Mouse (Mus musculus) lung, embryonic 15.5 days (tissue): ENCODE results near the gene Gm11487. TPM values are rescaled to one million over a fixed set of nuclear protein-coding genes. Genes with fewer than 3 reads are reported as not detected.
"Not testable (repeated sequence)": the region's sequence is repeated elsewhere in the genome, so short reads cannot be mapped to it uniquely, and the experiment has no call there.

Source experiments
- ATAC-seq: fragments of 200-750 bp; cut with Nextera tagmentation; 2 replicates; pipeline ENCODE4 v1.8.0; 2017; ENCODE audit warnings: moderate number of reproducible peaks, borderline replicate concordance; ENCODE audit not compliant: low FRiP score, low TSS enrichment; ENCODE audit errors: extremely low read depth
- H3K27ac ChIP-seq: fragments of 300-500 bp; sonication (generic); 2 replicates; pipeline ENCODE4 v1.5.1; 2015; ENCODE audit warnings: moderate library complexity, mild to moderate bottlenecking, inconsistent platforms
- H3K27me3 ChIP-seq: fragments of 300-500 bp; sonication (generic); 2 replicates; pipeline ENCODE4 v1.6.1; 2015; ENCODE audit warnings: inconsistent platforms
- H3K36me3 ChIP-seq: fragments of 300-500 bp; sonication (generic); 2 replicates; pipeline ENCODE4 v1.6.1; 2015; ENCODE audit warnings: inconsistent platforms
- H3K4me1 ChIP-seq: fragments of 300-500 bp; sonication (generic); 2 replicates; pipeline ENCODE4 v1.6.1; 2015; ENCODE audit warnings: inconsistent platforms
- H3K4me2 ChIP-seq: fragments of 300-500 bp; sonication (generic); 2 replicates; pipeline ENCODE4 v1.6.1; 2015; ENCODE audit warnings: inconsistent platforms, mild to moderate bottlenecking, moderate library complexity
- H3K4me3 ChIP-seq: fragments of 300-500 bp; sonication (generic); 2 replicates; pipeline ENCODE4 v1.5.1; 2015; ENCODE audit warnings: mild to moderate bottlenecking, inconsistent platforms
- H3K9ac ChIP-seq: fragments of 300-500 bp; sonication (generic); 2 replicates; pipeline ENCODE4 v1.6.1; 2015; ENCODE audit warnings: inconsistent platforms
- H3K9me3 ChIP-seq: fragments of 300-500 bp; sonication (generic); 2 replicates; pipeline ENCODE4 v1.6.1; 2016; ENCODE audit warnings: inconsistent platforms
- WGBS: fragments of 180-500 bp; shearing (Covaris S2); methylation state at CpG from one replicate; pipeline ENCODE4 v1.1.7; 2015; 5-methylcytosine and 5-hydroxymethylcytosine counted together
- polyA plus RNA-seq: library from polyadenylated mRNA; unstranded; fragments of >200 nt; fragmentation: Nextera tagmentation; extraction: Ambion mirVana; gene quantifications from 2 replicates; pipeline ENCODE4 v1.2.1, GENCODE M21; 2015

The Gm11487 gene
- polyA plus RNA-seq: not detected in 2 replicates

DNA sequence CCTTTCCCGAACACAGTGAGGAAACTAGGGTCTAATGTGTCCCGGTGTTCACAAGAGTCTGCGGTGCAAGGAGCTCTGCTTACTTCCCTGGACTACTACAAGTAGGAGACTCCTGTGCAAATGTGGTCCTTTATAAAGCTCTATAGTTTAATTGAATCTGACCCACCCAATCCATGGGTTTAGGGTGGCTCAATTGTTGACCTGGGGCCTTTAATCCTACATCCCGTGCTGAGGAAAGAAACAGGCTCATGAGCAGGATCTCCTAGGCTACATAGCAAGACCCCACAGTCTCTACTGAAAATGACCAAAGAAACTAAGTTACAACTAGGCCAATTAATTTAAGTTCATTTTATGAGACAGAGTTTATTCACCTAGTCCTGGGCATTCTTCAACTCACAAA, at the start of gene Gm11487:
TSS of gene Gm11487 (minus strand) at position 101 of the 400 bp plus-strand sequence.
- not testable (repeated sequence) for H3K9ac ChIP-seq, H3K9me3 ChIP-seq, H3K27ac ChIP-seq, H3K4me2 ChIP-seq, H3K36me3 ChIP-seq, H3K4me1 ChIP-seq, H3K27me3 ChIP-seq, H3K4me3 ChIP-seq, ATAC-seq
- WGBS: 85% methylated on average over 4 of the region's 4 CpGs

GRCm38 (mm10) chr4:73444715-73445114, 39.8 kb upstream of the Gm11487 start:
- Histone ChIP-seq H3K36me3 (no peaks in the 10 kb centered on the region), H3K9me3 (no peaks in the 10 kb centered on the region), H3K4me2 (no peak overlapping the region), H3K9ac (no peak overlapping the region), H3K4me3 (no peak overlapping the region), H3K4me1 (no peaks in the 10 kb centered on the region), H3K27ac (no peak overlapping the region), H3K27me3 (no peaks in the 10 kb centered on the region)
- 57% methylated on average over 7 of the region's 7 CpGs for WGBS
- peak; percentile 23; the same call in 1 of the 2 replicates for ATAC-seq

- H3K9ac ChIP-seq: no peak overlapping the region
- no peak overlapping the region for H3K27ac ChIP-seq
- H3K27me3 ChIP-seq: no peaks in the 10 kb centered on the region
- no peak overlapping the region for H3K4me3 ChIP-seq
- H3K4me1 ChIP-seq: no peaks in the 10 kb centered on the region
- ATAC-seq: no peak
- no peaks in the 10 kb centered on the region for H3K36me3 ChIP-seq
- WGBS: 56% methylated on average over 1 of the region's 1 CpGs
- no peak overlapping the region for H3K4me2 ChIP-seq
- H3K9me3 ChIP-seq: no peaks in the 10 kb centered on the region
Observed at GRCm38 (mm10) chr4:73442568-73442967, 37.7 kb upstream of the Gm11487 start.

GRCm38 (mm10) chr4:73425903-73426302, 21.0 kb upstream of the Gm11487 start:
- H3K9ac ChIP-seq: no peak overlapping the region
- ATAC-seq: no peak
- no peak overlapping the region for H3K4me3 ChIP-seq
- H3K36me3 ChIP-seq: no peaks in the 10 kb centered on the region
- H3K9me3 ChIP-seq: no peaks in the 10 kb centered on the region
- no peaks in the 10 kb centered on the region for H3K4me1 ChIP-seq
- no peak overlapping the region for H3K4me2 ChIP-seq
- WGBS: 75% methylated on average over 3 of the region's 3 CpGs
- H3K27me3 ChIP-seq: no peaks in the 10 kb centered on the region
- H3K27ac ChIP-seq: no peak overlapping the region

DNA sequence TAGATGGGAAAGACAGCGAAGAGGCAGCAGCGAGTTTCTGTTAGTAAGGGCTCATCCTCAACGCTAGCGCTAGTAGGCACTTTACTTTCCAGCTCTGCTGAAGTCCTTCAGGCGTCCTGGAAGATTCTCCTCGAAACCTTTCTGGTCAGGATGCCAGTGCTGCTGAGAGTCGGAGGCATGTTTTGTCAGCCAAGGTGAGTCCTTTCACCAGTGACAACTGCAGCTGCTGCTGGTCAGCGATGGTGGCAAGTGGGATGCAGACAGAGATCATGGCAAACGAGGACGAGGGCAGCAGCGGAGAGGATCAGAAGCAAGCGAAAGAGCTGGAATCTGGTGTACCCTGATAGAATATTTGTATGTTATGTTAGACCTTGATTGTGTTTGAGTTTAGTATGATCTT, 18.2 kb upstream of the Gm11487 start:
- Histone ChIP-seq H3K4me2 (no peak overlapping the region), H3K27ac (no peak overlapping the region), H3K27me3 (no peaks in the 10 kb centered on the region), H3K4me3 (no peak overlapping the region), H3K9ac (no peak overlapping the region), H3K36me3 (no peaks in the 10 kb centered on the region), H3K9me3 (no peaks in the 10 kb centered on the region), H3K4me1 (no peaks in the 10 kb centered on the region)
- 90% methylated on average over 12 of the region's 12 CpGs for WGBS
- no peak for ATAC-seq

DNA sequence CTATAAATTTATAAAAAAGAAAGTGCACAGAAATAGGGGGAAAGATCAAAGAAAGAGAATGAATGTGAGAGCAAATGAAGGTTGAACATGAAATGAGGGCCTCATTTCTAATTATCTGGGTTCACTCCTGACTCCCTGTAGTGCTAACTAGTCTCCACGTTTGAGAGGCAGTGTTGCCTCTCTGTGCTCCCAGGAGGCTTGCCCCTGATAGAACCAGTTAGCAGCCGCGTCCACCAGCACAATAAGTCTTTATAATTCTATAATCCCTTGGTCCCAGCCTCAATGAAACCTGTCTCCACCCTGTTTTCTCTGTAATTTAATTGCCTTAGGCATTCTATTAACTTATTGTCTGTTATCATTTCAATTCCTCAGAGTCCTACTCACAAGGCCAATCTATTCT, 38.3 kb downstream of the Gm11487 start:
- no peaks in the 10 kb centered on the region for H3K27me3 ChIP-seq
- H3K36me3 ChIP-seq: no peaks in the 10 kb centered on the region
- no peak overlapping the region for H3K4me3 ChIP-seq
- H3K9ac ChIP-seq: no peak overlapping the region
- no peak overlapping the region for H3K27ac ChIP-seq
- no peak overlapping the region for H3K4me2 ChIP-seq
- H3K9me3 ChIP-seq: no peaks in the 10 kb centered on the region
- no peaks in the 10 kb centered on the region for H3K4me1 ChIP-seq
- 60% methylated on average over 3 of the region's 3 CpGs for WGBS
- no peak for ATAC-seq

Other genes starting within 250 kb of the Gm11487 start
- gene Gm11238, start 202.8 kb upstream of the Gm11487 start, polyA plus RNA-seq: not detected in 2 replicates
- not detected in 2 replicates for gene Gm11237, start 217.9 kb upstream of the Gm11487 start, polyA plus RNA-seq
- gene Gm11236, start 233.0 kb upstream of the Gm11487 start, polyA plus RNA-seq: not detected in 2 replicates